Mouse (Mus musculus) limb, embryonic 14.5 days (tissue): ENCODE results near the gene Glmp. TPM values are rescaled to one million over a fixed set of nuclear protein-coding genes. Genes with fewer than 3 reads are reported as not detected.
"Not testable (repeated sequence)": the region's sequence is repeated elsewhere in the genome, so short reads cannot be mapped to it uniquely, and the experiment has no call there.

Source experiments
- ATAC-seq: fragments of 200-750 bp; cut with Nextera tagmentation; 2 replicates; pipeline ENCODE4 v1.8.0; 2017; ENCODE audit warnings: low read depth, moderate number of reproducible peaks, moderate TSS enrichment; ENCODE audit not compliant: low FRiP score
- DNase-seq: peaks from one replicate; pipeline ENCODE4 v3.0.0-alpha.2; 2015; ENCODE audit warnings: low spot score
- H3K27ac ChIP-seq: fragments of 300-500 bp; sonication (generic); replicated peaks from 2 replicates; pipeline ENCODE4 v1.5.1; 2014; ENCODE audit warnings: low read depth, mild to moderate bottlenecking, low read length, moderate library complexity, mixed read lengths
- H3K27me3 ChIP-seq: fragments of 300-500 bp; sonication (generic); 2 replicates; pipeline ENCODE4 v1.6.1; 2014; ENCODE audit warnings: low read length, mixed read lengths; ENCODE audit not compliant: control insufficient read depth, insufficient read depth
- H3K36me3 ChIP-seq: fragments of 300-500 bp; sonication (generic); 2 replicates; pipeline ENCODE4 v1.6.1; 2014; ENCODE audit warnings: mild to moderate bottlenecking, low read length, moderate library complexity, mixed read lengths; ENCODE audit not compliant: control insufficient read depth, insufficient read depth
- H3K4me1 ChIP-seq: fragments of 300-500 bp; sonication (generic); 2 replicates; pipeline ENCODE4 v1.6.1; 2014; ENCODE audit warnings: antibody characterized with exemption, low read length, mixed read lengths; ENCODE audit not compliant: control insufficient read depth, insufficient read depth
- H3K4me2 ChIP-seq: fragments of 300-500 bp; sonication (generic); replicated peaks from 2 replicates; pipeline ENCODE4 v1.6.1; 2014; ENCODE audit warnings: low read depth, mild to moderate bottlenecking, low read length, moderate library complexity; ENCODE audit not compliant: severe bottlenecking
- H3K4me3 ChIP-seq: fragments of 300-500 bp; sonication (generic); replicated peaks from 2 replicates; pipeline ENCODE4 v1.5.1; 2014; ENCODE audit warnings: low read length
- H3K9ac ChIP-seq: fragments of 300-500 bp; sonication (generic); 2 replicates; pipeline ENCODE4 v1.6.1; 2014; ENCODE audit warnings: mild to moderate bottlenecking, low read depth, low read length, moderate library complexity; ENCODE audit not compliant: severe bottlenecking
- H3K9me3 ChIP-seq: fragments of 300-500 bp; sonication (generic); 2 replicates; pipeline ENCODE4 v1.6.1; 2016; ENCODE audit warnings: low read length; ENCODE audit not compliant: control insufficient read depth
- POLR2A ChIP-seq: fragments of 200-500 bp; IDR thresholded peaks from 2 replicates; pipeline ENCODE4 v1.8.0; 2012; ENCODE audit warnings: inconsistent platforms, mild to moderate bottlenecking, moderate library complexity, borderline replicate concordance; ENCODE audit not compliant: insufficient read depth, insufficient read length; ENCODE audit errors: extremely low read depth
- WGBS: fragments of 180-500 bp; shearing (Covaris S2); extraction: QIAGEN DNeasy Blood & Tissue Kit; methylation state at CpG from one replicate; pipeline ENCODE4 v1.1.7; 2014; 5-methylcytosine and 5-hydroxymethylcytosine counted together
- polyA plus RNA-seq, 2 experiments: library from polyadenylated mRNA; depleted of rRNA in 1 of 2; stranded (reverse) in 1 of 2; unstranded in 1 of 2; fragments of >200 nt; fragmentation: Nextera tagmentation in 1 of 2; extraction: Ambion mirVana in 1 of 2; gene quantifications; 2 replicates each; pipeline versions ENCODE4 v1.2.1 to v1.2.3; 2012 to 2014

Glmp gene
- 131 and 152 TPM in 2 replicates for polyA plus RNA-seq (2012; rRNA removed)
- polyA plus RNA-seq (2014; fragmentation: Nextera tagmentation; extraction: Ambion mirVana) = 127 and 130 TPM in 2 replicates

- Histone ChIP-seq H3K4me2 (peak within 1 kb of the TSS; percentile 80), H3K9ac (peak within 1 kb of the TSS; percentile 80), H3K4me1 (peaks cover 7% of the 10 kb centered on the region), H3K27me3 (no peaks in the 10 kb centered on the region), H3K27ac (no peak within 1 kb of the TSS), H3K4me3 (peak within 1 kb of the TSS; percentile 80), H3K9me3 (no peaks in the 10 kb centered on the region), H3K36me3 (peaks cover 65% of the 10 kb centered on the region)
- TF ChIP-seq POLR2A = no peak
- DNase-seq = peak; percentile 84
- WGBS = 2% methylated on average over 10 of the region's 10 CpGs
- peak; percentile 83 for ATAC-seq
Measured at GRCm38 (mm10) chr3:88324951-88325405, at the start of gene Glmp. Gene Glmp, plus strand, starts transcription at chr3:88325023.

DNA sequence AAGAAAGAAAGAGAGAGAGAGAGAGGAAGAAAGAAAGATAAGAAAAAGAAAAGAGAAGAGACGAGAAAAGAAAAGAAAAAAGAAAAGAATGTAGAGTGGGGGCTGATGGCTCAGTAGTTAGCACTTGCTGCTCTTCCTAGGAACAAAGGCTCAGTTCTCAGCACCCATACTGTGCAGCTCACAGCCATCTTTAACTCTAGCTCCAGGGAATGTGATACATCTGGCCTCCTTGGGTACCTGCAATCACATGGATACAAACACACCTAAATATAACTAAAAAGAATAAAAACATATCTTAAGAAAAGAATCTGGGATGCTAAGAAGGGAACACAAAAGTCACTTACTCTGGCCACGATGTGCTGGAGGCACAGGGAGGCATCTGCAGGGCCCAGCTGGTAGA lies 48.7 kb upstream of the Glmp start:
- H3K27me3 ChIP-seq = no peaks in the 10 kb centered on the region
- no peaks in the 10 kb centered on the region for H3K36me3 ChIP-seq
- no peak overlapping the region for H3K27ac ChIP-seq
- no peak overlapping the region for H3K9ac ChIP-seq
- no peak overlapping the region for H3K4me2 ChIP-seq
- no peaks in the 10 kb centered on the region for H3K4me1 ChIP-seq
- H3K4me3 ChIP-seq = no peak overlapping the region
- ATAC-seq (no peak), DNase-seq (no peak)
- H3K9me3 ChIP-seq = no peaks in the 10 kb centered on the region
- no peak for TF ChIP-seq POLR2A
- WGBS = 91% methylated on average over 2 of the region's 2 CpGs

DNA sequence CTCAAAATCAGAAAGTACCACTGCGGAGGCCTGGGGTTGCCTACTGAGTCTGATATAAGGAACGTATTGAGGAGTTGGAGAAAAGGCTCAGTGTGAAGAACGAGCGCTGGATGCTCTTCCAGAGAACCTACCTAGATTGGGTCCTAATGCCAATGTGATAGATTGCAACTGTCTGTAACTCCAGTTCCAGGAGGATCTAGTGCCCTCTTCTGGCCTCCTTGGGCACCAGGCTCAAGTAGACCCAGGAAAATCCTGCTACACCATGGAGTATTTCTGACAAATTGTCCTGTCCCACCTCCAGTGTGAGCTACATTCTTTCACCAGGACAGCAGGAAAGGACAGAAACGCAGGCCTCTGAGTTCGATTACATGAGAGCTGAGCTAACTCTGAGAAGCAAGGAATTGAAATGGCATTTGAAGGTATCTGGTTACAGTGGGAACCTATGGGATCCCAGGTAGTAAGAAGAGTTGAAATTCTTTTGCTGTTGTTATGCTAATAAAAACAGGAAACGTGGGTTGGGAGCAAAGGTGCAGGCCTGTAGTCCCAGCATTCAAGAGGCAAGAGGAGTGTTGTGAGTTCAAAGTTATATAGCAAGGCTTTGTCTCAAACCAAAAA lies 48.2 kb upstream of the Glmp start:
- H3K4me2 ChIP-seq = no peak overlapping the region
- no peaks in the 10 kb centered on the region for H3K27me3 ChIP-seq
- H3K4me1 ChIP-seq = no peaks in the 10 kb centered on the region
- H3K9me3 ChIP-seq = no peaks in the 10 kb centered on the region
- no peak for TF ChIP-seq POLR2A
- peak; percentile 13 for DNase-seq
- H3K4me3 ChIP-seq = no peak overlapping the region
- no peak overlapping the region for H3K27ac ChIP-seq
- H3K9ac ChIP-seq = no peak overlapping the region
- no peak for ATAC-seq
- no peaks in the 10 kb centered on the region for H3K36me3 ChIP-seq
- 49% methylated on average over 7 of the region's 7 CpGs for WGBS

DNA sequence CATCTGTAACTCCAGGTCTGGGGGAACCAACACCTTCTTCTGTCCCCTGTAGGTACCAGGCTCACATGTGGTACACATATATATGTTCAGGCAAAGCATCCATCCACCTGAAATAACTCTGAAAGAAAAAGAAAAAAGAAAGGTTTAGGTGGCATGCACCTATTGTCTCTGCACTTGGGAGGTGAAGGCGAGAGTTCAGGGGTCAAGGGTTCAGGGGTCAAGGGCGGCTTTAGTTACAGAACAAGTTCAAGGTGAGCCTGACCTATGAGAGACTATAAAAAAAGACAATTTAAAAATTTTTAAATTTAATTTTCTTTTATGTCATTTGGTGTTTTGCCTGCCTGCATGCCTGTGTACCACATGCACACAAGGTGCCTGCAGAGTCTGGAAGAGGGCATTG lies 44.8 kb upstream of the Glmp start:
- WGBS = 83% methylated on average over 2 of the region's 2 CpGs

DNA sequence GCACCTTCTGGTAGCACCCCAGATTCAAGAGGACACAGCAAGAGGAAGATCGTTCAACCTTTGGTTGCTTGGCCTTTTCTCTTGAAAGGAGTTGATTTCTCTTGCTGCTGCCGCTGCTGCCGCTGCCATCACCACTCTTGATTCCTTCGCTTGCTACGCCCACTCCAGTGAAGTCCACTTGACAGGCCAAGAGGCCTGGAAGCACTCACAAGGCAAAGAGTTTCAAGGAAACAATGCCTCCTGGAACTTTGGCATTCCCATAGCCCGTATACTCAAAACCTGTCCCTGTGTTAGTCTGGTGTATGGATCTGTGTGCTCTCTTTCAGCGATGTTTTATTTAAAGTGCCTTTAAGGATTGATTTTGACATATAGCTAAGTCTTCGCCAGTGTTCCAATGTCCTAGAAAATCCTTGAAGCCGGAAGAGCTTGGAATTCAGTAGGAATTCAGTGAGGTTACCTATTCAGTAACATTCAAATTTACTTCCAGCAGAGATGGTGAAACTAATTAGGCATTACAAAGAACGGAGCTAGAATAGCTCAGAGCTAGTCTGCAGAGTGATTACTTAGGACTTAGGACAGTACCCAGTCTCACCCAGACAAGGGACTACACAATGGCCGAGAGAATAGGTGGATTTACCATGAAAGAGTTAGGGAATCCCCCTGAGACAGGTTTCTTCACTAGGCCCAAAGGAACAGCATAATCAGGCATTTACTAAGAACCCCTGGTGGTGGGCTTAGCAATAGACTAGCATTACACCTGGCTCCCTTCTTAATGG lies 43.5 kb upstream of the Glmp start:
- not testable (repeated sequence) for H3K9ac ChIP-seq, H3K36me3 ChIP-seq, H3K27ac ChIP-seq, DNase-seq, H3K27me3 ChIP-seq, H3K4me1 ChIP-seq, H3K9me3 ChIP-seq, H3K4me2 ChIP-seq, ATAC-seq, H3K4me3 ChIP-seq
- 75% methylated on average over 11 of the region's 11 CpGs for WGBS

More for the DNA sequence above, 44.8 kb upstream of the Glmp start:
- no peak for TF ChIP-seq POLR2A
- Histone ChIP-seq H3K4me1 (no peaks in the 10 kb centered on the region), H3K4me3 (no peak overlapping the region), H3K27me3 (no peaks in the 10 kb centered on the region), H3K9ac (no peak overlapping the region), H3K4me2 (no peak overlapping the region), H3K27ac (no peak overlapping the region), H3K36me3 (no peaks in the 10 kb centered on the region), H3K9me3 (no peaks in the 10 kb centered on the region)
- no peak for DNase-seq
- ATAC-seq = no peak

DNA sequence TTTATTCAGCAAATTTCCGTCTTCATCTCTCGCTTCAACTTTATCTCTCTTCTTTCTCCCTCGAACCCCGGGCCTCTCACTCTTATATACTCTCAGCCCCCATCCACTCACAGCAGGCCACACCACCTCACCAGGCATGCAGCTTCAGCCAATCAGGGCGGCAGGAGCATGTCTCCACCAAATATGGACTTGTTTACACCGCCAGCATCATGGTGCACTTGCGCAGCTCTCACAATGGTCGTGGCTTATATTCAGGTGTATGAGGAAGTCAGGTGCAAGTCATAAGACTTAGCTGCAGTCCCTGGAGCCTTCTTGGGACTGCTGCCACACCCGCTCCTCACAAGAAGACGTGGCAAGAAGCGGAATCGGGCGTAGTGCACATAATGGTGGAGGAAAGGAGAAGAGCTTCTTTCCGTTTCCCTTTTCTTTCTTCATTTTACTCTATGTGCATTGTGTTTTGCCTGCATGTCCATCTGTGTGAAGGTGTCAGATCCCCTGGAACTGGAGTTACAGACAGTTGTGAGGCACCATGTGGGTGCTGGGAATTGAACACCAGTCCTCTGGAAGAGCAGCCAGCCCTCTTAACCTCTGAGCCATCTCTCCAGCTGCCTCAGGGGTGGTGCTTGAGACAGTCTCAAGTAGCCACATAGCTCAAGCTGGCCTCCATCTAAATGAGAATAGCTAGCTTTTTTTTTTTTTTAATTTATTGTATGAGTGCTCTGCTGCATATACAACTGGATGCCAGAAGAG lies 39.8 kb upstream of the Glmp start:
- ATAC-seq, H3K36me3 ChIP-seq, H3K4me2 ChIP-seq, H3K9ac ChIP-seq, H3K4me3 ChIP-seq, H3K27me3 ChIP-seq, H3K4me1 ChIP-seq, H3K9me3 ChIP-seq, DNase-seq, H3K27ac ChIP-seq: not testable (repeated sequence)
- WGBS = 96% methylated on average over 14 of the region's 14 CpGs

- not testable (repeated sequence) for H3K4me2 ChIP-seq, ATAC-seq, DNase-seq, H3K4me3 ChIP-seq, H3K36me3 ChIP-seq, H3K9ac ChIP-seq, H3K9me3 ChIP-seq, H3K27me3 ChIP-seq, H3K4me1 ChIP-seq, H3K27ac ChIP-seq
- WGBS = no CpG with 5 or more reads among the region's 2 CpGs
Measured at GRCm38 (mm10) chr3:88285565-88285895, 39.3 kb upstream of the Glmp start.
